Mouse (Mus musculus): ENCODE data around the gene Dusp10.

DNA sequence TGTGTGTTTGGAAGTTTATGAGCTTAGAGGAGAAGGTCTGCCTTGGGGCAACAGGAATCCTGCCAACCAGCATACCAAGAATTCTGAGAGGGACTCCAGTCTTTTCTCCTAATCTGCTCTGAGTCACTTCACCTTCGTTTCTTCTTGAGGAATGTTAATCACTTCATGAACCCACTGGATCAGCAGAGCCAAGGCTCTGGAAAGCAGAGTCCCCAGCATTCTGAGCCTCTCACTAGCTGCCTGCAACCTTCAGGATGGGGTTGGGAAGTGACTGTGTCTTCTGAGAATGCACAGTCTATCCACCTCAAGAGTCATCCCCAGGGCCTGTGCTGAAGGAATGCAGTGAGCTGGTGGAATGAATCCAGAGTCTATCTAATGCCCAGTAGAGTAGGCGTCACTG is 63.7 kb downstream of the Dusp10 start:
- TF ChIP-seq CTCF (IDR thresholded peaks at IDR 0.05; ENCODE audit: borderline replicate concordance, extremely low read depth, insufficient read depth, insufficient read length) = no peak
- no peak for TF ChIP-seq POLR2A (IDR thresholded peaks at IDR 0.05; ENCODE audit: borderline replicate concordance, extremely low read depth, insufficient read depth, insufficient read length, poor library complexity, severe bottlenecking)

Measured in brain, embryonic 14.5 days (tissue).